Mouse (Mus musculus) heart, adult 11 months (tissue): ENCODE results near the gene Lrp1.
A peak's percentile ranks its signal among the peaks of the same experiment; 100 is the strongest.

ENCODE experiments used
- DNase-seq: peaks from one replicate; pipeline ENCODE4 v3.0.0; 2022

Lrp1 gene

GRCm38 (mm10) chr10:127519041-127519701 lies 101.8 kb downstream of the Lrp1 start:
- peak; percentile 93 for DNase-seq

DNA sequence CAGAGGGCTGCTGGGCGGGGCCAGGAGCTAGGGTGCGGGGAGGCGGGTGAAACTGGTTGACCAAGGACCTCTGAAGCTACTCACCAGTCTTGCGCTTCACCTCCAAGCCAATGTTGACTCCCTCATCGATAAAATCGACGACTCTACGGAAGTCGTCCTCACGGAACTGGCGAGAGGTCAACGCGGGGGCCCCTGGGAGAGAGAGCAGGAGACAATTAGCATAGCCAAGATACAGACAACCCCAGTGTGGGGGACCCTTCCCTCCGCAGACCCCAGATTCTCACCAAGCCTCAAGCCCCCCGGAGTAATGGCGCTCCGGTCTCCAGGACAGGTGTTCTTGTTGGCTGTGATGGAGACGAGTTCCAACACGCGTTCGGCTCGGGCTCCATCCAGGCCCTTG lies 103.0 kb downstream of the Lrp1 start:
- peak; percentile 93 for DNase-seq

- peak; percentile 97 for DNase-seq
Observed at GRCm38 (mm10) chr10:127516576-127517260, 104.2 kb downstream of the Lrp1 start.

DNA sequence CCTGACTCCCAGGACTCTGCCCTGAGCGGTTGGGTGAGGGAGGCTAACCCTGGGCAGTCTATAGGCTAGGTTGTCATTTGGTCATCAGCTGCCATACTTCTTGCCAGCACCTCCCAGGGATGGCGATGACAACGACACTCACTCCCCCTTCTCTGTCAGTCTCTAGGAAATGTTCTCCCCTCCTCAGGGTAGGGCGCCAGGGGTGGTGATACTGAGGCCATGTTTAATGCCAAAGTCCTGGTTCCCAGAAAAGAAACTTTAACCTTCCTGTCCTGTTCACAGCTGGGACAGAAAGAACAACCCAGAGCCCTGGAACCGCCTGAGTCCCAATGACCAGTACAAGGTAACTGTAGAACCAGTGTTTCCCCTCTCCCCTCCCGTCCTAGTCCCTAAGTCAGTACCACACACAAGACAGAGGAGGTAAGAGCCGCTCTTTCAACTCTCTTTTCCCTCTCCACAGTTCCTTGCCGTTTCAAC lies 104.9 kb downstream of the Lrp1 start:
- no peak for DNase-seq

DNA sequence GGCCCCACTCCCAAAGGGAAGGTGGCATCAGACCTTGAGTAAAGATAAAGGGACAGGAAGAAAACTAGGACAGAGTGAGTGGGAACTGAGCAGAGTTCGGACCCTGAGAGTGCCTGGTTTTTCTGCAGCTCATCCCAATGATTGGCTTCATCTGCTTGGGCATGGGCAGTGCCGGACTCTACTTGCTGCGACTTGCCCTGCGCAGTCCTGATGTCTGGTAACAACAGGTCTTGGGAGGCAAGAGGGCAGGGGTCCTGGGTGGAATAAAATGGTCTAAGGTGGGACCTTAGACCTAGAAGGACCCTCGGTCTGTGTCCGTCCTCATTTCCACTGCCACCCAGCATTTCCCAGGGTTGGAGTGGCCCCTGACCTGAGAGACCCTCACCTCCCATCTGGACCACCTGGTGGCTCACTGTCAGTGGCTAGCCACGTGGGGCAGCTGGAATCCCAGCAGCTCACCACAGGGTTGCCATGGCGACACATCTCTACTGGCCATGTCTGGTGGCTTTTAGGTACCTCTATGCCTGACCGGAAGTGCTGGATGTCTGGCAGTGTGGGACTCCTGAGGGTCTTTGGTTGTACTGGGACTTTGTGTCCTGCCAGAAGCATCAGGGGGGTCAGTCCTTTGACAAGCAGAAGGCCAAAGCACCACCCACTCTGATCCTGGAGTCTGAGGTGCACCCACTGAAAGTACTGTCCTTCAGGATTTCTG lies 105.5 kb downstream of the Lrp1 start:
- DNase-seq, result peak; percentile 95

DNA sequence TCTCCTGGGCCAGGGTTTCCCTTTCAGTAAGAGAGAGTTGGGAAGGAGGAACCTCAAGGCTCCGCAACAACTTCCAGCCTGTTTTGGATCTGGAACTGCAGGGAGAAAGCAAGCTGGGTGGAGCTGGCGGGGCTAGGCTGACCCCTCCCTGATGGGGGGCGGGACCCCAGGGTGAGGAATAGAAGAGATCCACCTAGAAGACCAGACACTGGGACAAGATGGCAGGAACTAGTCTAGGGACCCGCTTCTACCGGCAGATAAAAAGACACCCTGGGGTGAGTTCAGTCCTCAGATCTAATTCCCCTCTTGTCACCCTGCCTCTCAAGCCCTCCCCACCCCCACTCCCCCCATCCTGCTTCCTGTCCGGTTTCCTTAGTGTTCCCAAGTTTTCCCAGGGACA lies 106.2 kb downstream of the Lrp1 start, which contains the start of gene Ndufa4l2:
Ndufa4l2 (plus strand) TSS at position 204 of the 400 bp plus-strand sequence.
- DNase-seq, result peak; percentile 99

GRCm38 (mm10) chr10:127514111-127514698 lies 106.7 kb downstream of the Lrp1 start:
- peak; percentile 86 for DNase-seq

GRCm38 (mm10) chr10:127513501-127514091 lies 107.4 kb downstream of the Lrp1 start:
- peak; percentile 94 for DNase-seq

- DNase-seq, result peak; percentile 98
Observed at GRCm38 (mm10) chr10:127512813-127513212, 108.1 kb downstream of the Lrp1 start.

DNA sequence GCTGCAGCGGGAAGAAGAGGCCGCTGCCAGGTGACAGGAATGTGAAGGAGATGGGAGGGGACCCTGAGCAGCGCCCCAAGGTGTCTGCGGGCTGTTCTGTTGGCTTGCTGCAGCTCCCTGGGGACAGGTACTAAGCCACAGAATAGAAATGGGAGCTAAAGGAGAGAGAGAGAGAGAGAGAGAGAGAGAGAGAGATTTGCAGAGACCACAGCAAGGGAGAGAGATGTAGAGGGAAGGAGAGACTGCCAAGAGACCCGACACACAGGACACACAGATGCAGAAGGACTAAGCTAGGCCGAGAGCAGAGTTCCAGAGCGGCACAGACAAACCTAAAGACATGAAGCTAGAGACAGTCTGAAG lies 108.7 kb downstream of the Lrp1 start:
- DNase-seq, result no peak

DNA sequence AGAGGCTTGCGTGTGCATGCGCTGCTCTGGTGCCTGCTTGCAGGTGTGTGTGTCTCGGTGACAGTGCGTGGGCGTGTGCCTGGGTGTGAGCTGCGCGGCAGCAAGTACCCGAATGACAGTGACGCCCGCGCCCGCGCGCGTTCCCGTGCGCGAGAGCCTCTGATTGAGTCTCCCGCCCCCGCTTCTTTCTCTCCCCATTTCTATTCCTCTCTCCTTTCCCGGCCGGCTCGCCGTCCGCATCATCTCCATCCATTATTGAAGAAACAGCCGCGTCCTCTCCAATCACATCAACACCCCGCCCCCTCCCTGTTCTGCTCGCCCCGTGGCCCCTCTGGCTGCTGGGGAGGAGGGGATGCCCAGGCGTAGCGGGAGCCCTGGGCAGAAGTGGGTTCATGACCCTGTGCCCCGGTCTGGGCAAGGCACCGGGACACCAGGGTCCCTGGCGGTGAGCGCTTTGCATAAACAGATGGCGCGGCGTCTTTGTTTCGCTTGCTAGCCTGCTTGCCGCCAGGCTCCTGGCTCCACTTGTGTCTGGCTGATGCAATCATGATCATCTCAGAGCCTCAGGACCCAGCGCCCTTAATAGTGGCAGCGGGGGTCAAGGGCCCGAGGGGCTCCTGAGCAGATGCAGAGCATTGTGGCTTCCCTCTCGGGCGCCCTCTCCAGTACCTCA lies 109.2 kb downstream of the Lrp1 start:
- DNase-seq, result peak; percentile 95

DNA sequence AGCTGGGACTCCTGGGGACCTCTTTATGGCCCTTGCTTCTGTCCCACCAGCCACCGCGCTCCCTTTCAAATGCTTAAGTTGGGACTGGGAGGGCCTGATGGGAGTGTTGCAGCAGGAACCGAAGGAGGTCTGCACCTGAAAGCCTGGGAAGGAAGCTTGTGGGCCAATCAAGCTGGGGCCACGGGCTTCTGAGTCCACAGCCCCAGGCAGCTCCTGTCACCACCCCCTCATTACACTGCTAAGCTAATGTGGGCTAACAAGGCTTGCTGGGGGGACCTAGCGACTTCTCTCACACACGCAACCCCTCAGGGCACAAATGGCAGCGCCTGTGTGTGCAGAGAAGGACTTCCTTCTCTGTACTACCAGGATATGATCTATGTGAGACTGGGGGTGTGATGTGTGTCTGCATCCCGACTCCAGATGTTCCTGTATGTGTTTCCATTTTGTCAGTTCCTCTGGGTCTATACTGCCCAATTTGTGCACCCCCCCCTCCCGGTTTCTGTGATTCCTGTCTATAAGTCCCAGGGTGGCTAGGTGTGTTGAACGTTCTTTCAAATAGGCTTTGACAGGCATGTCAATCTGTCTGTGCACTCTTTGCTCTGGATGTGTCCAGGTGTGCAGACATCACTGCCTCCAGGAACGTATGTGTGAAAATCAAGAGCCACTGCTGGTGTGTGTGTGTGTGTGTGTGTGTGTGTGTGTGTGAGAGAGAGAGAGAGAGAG lies 109.9 kb downstream of the Lrp1 start:
- DNase-seq, result peak; percentile 90

DNA sequence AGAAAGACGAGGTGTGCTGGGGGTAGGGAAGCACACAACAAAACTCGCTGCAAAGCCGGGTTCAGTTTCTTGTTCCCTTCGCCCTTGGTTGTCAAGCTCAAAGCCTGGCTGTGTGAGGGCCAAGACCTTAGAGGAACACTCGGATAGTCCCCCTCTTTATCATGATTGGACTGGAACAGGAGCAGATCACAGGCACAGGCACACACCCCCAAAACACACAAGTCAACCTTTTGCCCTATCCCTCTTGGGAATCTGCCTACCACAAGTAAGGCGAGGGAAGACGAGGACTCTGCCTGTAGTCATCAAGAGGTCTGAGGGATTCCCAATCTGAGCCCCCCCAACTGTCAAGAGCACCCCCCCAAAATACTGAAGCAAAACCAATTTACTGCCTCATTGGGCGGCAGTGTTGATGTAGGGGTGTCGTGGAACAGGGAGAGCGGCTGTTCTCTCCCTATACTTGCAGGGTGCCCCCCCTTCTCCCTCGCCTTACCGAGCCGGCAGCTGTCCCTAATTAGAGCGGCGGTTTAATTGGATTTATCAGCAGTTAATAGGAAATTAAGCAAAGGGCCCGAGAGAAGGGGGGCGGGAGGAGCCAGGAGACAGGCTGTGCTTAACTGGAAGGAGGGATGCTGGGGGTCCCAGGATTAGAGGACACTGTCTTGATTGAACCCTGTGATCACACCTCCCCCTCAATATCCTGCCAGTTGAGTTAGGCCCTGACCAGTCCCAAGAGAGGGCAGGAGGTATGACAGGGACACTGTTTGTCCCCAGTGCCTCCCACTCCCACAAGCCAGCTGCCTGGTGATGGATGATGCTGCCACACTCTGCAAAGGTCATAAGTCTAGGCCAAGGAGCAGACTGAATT lies 110.9 kb downstream of the Lrp1 start:
- DNase-seq, result no peak

GRCm38 (mm10) chr10:127509051-127509836 lies 111.7 kb downstream of the Lrp1 start:
- DNase-seq, result peak; percentile 97

DNA sequence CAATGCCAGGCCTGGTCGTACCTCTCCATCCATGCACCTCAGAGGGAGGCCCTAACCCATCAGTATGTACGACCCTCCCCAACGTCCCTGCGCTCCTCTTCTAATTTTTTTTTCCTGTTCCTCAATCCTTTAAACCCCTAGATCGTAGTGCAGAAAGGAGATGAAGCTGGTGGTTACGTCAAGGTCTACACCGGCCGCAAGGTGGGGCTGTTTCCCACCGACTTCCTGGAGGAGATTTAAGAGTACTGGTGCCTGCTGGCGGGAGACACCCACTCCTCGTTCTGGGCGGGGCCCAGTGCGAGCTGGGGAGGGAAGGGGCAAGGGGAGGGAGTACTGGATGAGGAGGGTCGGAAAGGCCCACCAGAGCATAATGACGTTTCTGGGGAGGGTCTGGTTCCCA lies 112.7 kb downstream of the Lrp1 start:
- peak; percentile 94 for DNase-seq

DNA sequence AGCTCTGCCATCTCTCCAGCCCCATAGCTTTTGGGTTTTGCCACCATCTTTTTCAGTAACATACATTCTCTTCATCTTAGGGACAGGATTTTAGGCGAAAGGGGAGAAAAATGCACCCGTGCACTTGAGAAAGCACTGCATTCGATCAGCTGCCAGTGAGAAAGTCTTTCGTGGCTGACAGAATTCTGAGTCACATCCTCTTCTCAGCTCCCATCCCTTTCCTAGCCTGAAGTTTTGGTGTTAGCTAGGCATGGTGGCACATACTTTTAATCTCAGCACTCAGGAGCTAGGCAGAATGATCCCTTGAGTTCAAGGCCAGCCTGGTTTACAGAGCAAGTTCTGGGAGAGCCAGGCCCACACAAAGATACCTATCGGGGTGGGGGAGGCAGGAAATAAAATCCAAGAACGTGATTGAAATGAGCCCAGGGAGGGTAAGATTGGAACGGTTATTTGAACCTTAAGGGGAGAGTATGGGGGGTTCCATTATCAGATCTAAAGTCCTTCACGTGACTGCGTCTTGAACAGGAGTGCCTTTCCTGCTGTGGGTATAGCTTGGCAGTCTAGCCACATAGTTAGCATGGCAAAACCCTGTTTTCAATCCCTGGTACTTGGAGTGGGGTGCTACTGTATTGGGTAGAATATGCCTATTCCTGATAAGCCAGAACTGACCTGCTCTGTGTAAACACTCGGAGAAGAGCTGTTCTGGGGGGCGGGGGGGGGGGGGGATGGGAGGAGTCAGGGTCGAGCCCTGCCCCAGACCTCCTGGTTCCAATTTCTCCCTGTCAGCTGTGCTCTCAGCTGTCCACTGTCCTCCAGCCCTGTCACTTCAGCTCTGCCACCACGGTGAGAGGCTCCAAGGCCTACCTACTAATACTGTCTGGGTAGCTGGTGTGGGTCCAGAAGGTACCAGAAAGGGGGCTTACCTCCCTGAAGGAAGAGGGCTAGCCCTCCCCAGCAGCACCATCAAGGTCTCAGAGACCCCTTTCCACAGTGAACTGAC lies 119.8 kb downstream of the Lrp1 start, which contains the start of gene Stac3:
Stac3 (plus strand) TSS at position 793 of the 1,000 bp plus-strand sequence.
- no peak for DNase-seq

DNA sequence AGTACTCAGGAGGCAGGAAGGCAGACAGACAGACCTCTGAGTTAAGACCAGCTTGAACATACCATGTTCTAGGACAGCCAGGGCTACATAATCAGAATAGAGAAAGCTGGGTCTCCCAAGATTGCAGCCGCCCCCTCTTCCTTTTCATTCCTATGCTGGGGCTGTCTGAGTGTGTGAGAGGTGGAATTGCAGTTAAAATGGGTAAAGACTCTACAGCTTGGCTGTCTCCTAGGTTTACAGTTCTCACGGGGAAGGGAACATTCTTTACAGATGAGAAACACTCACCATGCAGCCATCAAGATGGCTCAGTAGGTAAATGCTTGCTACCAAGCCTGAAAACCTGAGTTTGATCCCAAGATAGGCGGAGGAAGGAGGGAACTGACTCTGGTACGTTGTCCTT lies 120.9 kb downstream of the Lrp1 start:
- DNase-seq, result no peak

DNA sequence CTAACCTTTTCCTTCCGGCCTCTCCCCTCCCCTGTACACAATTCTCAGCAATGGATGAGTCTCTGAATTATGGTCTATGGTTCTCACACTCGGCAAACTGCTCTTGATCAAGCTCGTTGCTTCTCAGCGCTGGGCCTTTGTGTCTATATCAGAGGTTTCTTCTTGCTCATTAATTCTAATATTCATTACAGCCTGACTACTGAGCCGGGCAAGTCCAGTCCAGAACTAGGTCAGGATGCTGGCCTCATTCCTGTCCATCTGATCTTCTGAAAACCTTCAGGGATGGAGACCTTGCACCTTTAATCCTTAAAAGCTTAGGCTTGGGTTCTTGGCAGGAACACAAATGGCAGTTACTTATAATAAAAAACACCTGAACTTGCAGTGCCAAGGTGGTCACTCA lies 121.4 kb downstream of the Lrp1 start:
- DNase-seq, result no peak
